Mouse (Mus musculus): ENCODE data around the gene Rgs10.

Rgs10 gene

DNA sequence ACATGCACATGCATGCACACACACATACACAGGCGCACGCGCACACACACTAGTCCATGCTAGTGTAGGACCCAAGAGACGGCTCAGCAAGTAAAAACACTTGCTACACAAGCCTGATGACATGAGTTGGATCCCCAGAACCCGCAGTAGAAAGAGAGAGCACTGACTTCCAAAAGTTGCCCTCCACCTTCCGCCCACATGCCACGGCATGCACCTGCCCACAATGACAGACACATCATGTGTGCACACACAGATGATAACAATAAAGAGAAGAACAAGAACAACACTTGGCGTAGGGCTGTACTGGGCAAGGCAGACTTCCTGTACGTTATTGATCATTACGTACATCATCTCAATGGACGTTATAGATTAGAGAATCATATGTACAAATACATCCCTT lies 44.4 kb downstream of the Rgs10 start:
- no peak for DNase-seq (ENCODE audit: low read depth, low spot score)

DNA sequence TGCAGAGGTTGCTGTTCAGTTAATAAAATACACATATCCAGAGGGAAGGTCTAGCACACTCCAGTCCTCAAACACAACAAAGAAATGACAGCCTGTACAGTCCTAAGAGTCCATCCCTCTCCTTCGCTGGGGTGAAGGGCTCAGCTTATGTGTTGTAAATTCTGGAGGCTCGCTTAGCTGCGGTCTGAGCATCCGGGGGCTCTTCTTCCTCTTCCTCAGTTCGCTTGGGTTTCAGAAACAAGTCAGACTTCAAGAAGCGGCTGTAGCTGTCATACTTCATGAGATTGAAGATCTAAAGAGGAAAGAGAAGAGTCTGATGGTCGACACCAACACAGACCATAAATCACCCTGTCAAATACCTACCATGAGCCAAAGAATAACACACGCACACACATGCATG lies 44.8 kb downstream of the Rgs10 start:
- DNase-seq (ENCODE audit: low read depth, low spot score): no peak

DNA sequence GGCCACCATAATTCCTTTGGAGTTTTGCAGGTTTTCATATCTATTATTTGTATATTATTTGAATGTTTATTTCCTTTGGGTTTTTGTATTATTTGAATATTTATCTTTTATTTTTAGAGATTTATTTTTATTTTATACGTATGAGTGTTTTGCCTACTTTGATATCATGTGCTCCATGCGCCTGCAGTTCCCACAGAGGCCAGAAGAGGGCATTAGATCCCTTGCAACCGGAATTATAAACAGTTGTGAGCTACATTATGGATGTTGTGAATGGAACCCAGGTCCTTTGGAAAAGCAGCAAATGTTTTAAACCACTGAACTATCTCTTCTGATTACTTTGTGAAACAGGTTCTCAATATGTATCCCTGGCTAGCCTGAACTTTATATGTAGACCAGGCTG lies 46.2 kb downstream of the Rgs10 start:
- peak; percentile 52 for DNase-seq (ENCODE audit: low read depth, low spot score)

GRCm38 (mm10) chr7:128369366-128369765 lies 49.2 kb downstream of the Rgs10 start:
- DNase-seq (ENCODE audit: low read depth, low spot score): no peak

DNA sequence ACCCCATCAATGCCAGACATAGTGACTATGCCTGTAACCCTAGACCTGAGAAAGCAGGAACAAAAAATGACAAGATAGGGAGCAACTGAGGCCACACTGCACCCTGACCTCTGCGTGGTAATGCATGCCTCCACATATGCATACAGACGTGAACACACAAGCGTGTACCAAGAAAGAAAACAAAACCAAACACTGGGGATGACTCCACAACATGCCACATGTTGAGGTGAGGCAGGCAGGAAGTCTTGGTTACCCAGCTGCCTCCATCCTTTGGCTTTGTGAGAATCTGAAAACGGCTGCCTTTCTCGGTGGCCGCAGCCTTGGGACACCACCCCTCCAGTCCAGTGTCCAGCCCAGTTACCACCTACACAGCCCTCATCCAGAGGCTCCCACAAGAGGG lies 49.7 kb downstream of the Rgs10 start:
- DNase-seq (ENCODE audit: low read depth, low spot score): no peak

DNA sequence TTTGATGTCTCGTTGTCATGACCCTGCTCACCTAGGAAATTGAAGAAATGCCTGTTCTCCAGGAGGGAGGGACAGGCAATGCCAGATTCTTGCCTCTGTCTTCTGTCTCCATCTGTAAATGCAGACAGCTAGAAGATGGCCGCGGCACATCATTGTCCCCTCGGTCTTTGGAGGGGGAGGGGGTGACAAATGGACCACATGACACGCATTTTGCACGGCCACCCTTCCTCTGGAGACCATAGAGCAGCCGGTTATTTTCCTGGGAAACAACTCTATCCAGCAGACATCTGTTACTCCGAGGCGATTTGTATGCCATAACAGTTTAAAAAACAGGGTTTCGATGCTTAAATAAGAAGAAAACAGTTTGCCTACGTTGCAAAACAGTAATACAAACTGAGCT lies 51.9 kb downstream of the Rgs10 start:
- DNase-seq (ENCODE audit: low read depth, low spot score): no peak

- peak; percentile 14 for DNase-seq (ENCODE audit: low read depth, low spot score)
Observed at GRCm38 (mm10) chr7:128365096-128365715, 53.4 kb downstream of the Rgs10 start.

GRCm38 (mm10) chr7:128364526-128364925 lies 54.0 kb downstream of the Rgs10 start:
- no peak for DNase-seq (ENCODE audit: low read depth, low spot score)

- no peak for DNase-seq (ENCODE audit: low read depth, low spot score)
Observed at GRCm38 (mm10) chr7:128363806-128364205, 54.8 kb downstream of the Rgs10 start.

DNA sequence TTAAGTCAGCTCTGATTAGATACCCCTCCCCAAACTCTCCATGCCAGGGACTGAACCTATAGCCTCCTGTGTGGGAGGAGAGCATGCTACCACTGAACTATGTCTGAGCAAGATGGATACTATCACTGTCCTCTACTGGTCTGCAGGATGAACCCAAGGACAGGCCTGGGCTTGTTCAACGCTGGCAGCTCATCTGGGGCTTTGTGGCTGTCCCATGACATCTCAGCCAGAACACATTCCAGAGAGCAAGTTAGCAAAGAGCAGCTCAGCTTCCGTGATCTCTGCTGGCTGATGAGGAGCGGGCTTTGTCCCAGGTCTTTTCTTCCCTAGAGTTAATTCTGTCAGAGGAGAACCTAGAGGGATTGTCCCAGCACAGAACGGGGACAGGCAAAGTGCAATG lies 55.6 kb downstream of the Rgs10 start:
- no peak for DNase-seq (ENCODE audit: low read depth, low spot score)

DNA sequence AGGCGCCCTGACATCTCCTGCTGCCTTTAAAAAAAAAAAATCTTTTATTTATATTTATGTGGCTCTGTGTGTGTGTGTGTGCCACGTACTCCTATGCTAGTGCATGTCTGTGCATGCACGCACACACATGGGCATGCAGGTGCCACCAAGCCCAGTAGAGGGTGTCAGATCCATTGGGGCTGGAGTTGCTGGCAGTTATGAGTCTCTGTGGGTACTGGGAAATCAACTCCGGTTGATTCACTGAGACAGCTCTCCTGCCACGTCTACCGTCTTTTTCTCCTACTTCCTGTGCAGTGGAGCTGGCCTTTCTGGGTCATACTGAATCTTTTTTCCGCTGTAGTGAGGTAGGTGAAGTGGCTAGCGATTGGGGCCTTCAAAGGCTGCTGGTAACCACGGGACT lies 58.8 kb downstream of the Rgs10 start:
- no peak for DNase-seq (ENCODE audit: low read depth, low spot score)

GRCm38 (mm10) chr7:128359164-128359563 lies 59.4 kb downstream of the Rgs10 start:
- no peak for DNase-seq (ENCODE audit: low read depth, low spot score)

- DNase-seq (ENCODE audit: low read depth, low spot score): no peak
Observed at GRCm38 (mm10) chr7:128358741-128359140, 59.8 kb downstream of the Rgs10 start.

DNA sequence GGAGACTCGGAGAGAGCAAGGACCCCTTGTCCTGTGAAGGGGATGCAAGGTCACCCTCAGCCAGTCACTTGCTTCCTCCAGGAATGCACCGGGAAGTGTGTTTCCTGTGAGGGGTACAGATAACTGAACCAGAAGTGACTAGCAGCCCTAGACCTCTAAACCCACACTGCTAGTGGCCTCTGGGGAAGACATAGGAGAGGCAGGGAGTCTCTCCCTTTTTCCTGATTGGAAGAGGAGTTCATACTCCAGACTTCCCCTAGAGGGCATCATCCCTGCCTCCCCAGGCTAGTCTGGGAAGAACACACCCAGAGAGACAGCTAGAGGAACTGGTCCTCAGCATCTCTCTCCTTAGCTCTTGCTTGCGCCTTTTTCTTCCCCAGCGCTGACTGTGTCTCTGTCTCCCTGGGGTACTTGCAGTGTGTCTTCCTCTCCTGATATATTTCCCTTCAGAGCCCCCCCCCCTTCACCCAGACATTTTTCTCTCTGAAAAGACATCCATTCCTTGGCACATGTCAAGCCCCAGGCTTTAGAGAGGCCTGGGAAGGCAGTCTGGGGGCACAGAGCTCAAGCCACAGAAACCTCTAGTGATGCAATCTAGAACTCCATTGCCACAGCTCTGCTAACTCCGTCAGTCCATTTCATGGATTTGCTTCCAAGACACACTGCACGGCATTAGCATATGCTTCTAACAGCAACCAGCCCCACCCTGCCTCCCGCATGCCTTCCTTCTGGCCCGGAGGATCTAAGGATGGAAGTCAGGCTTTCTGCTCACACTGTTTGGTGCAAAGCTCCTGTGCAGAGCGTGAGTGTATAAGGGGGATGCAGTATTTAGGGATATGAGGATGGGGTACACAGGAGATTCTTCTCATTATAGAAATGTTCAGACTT lies 61.4 kb downstream of the Rgs10 start:
- peak; percentile 63 for DNase-seq (ENCODE audit: low read depth, low spot score)

GRCm38 (mm10) chr7:128355463-128355862 lies 63.1 kb downstream of the Rgs10 start:
- no peak for DNase-seq (ENCODE audit: low read depth, low spot score)

GRCm38 (mm10) chr7:128352721-128353120 lies 65.8 kb downstream of the Rgs10 start:
- DNase-seq (ENCODE audit: low read depth, low spot score): no peak

GRCm38 (mm10) chr7:128351176-128351575 lies 67.4 kb downstream of the Rgs10 start:
- DNase-seq (ENCODE audit: low read depth, low spot score): no peak

GRCm38 (mm10) chr7:128350316-128350715 lies 68.2 kb downstream of the Rgs10 start:
- no peak for DNase-seq (ENCODE audit: low read depth, low spot score)

GRCm38 (mm10) chr7:128349751-128350150 lies 68.8 kb downstream of the Rgs10 start:
- no peak for DNase-seq (ENCODE audit: low read depth, low spot score)

- no peak for DNase-seq (ENCODE audit: low read depth, low spot score)
Observed at GRCm38 (mm10) chr7:128348608-128349007, 70.0 kb downstream of the Rgs10 start.

- DNase-seq (ENCODE audit: low read depth, low spot score): no peak
Observed at GRCm38 (mm10) chr7:128346991-128347390, 71.6 kb downstream of the Rgs10 start.

DNA sequence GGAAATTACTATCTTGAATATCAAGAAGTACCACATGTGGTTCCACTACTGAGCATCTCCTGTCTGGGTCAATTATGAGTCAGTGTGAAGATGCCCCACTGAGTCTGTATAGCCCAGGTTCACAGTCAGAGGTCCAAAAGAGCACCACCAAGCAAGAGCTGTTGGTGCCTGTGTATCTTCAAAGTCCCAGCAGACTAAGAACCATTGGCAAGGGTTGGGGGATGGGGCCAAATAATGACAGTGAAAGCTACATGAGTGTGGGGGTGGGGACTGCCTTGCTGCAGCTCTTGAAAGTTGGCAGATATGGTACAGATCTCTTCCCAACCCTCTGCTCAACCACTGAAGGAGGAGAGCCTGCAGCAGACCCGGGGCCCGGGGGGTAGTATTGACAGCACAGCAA lies 72.0 kb downstream of the Rgs10 start:
- no peak for DNase-seq (ENCODE audit: low read depth, low spot score)

- no peak for DNase-seq (ENCODE audit: low read depth, low spot score)
Observed at GRCm38 (mm10) chr7:128345691-128346090, 72.9 kb downstream of the Rgs10 start.

All from ES-CJ7 (cell line).